In the genomic region with DNA sequence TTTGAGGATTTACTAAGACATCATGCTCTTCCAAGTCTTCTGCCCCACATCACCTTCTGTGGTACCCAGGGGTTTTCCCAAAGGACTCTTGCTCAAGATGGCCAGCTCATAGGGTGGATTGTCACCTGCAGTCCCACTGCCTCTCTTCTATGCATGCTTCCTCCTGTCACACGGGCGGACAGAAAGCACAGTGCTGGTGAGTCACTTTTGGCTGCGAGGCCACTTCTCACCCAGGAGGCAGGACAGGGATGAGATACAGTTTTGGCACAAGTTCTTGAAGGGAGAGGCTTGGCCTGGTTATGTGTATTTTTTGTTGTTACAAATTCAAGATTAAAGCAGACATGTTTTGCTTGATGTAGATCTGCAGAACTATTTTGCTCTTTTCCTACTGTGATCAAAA, we compare ENCODE assay signal across 17 mouse cellular contexts. TPM values are rescaled to one million over a fixed set of nuclear protein-coding genes. Genes with fewer than 3 reads are reported as not detected.
DNase-seq lines count a peak whose midpoint lies in the region; ATAC-seq and TF ChIP-seq lines count a peak whose summit lies in the region.
"Had no signal": no experiment of that assay in that cellular context is flagged by ENCODE, and none has a peak within 500 bp of the region (broad histone marks: within the 10 kb centered on the region; RNA-seq: fewer than 3 reads in every experiment).

No protein-coding gene starts in this region.

- no peaks in the 10 kb centered on the region for H3K36me3 ChIP-seq in heart, postnatal 0 days (replicated peaks; ENCODE audit: control insufficient read depth, insufficient read depth, low read length)
- no peaks in the 10 kb centered on the region for H3K36me3 ChIP-seq in stomach, postnatal 0 days (ENCODE audit: control insufficient read depth, insufficient read depth, low read length)
- H3K36me3 ChIP-seq: embryonic facial prominence, embryonic 13.5 days; heart, embryonic 13.5 days; hindbrain, embryonic 12.5 days; midbrain, embryonic 13.5 days had no signal

- H3K4me2 ChIP-seq in heart, postnatal 0 days (ENCODE audit: low read depth, low read length), result no peak overlapping the region
- H3K4me2 ChIP-seq in stomach, postnatal 0 days (replicated peaks; ENCODE audit: low read depth), result no peak overlapping the region
- H3K4me2 ChIP-seq: embryonic facial prominence, embryonic 13.5 days; heart, embryonic 13.5 days; hindbrain, embryonic 12.5 days; midbrain, embryonic 13.5 days had no signal

- no peak for TF ChIP-seq EP300 in heart, postnatal 0 days (IDR thresholded peaks at IDR 0.05; ENCODE audit: low read depth)
- no peak for TF ChIP-seq EP300 in stomach, postnatal 0 days (optimal IDR thresholded peaks at IDR 0.05)

- no peak overlapping the region for H3K27ac ChIP-seq in heart, postnatal 0 days (ENCODE audit: low read depth)
- no peak overlapping the region for H3K27ac ChIP-seq in stomach, postnatal 0 days (replicated peaks)
- H3K27ac ChIP-seq: embryonic facial prominence, embryonic 13.5 days; heart, embryonic 13.5 days; hindbrain, embryonic 12.5 days; liver, embryonic 14.5 days; midbrain, embryonic 13.5 days had no signal

- ATAC-seq in heart, postnatal 0 days (ENCODE audit: insufficient read depth, low read depth), result peak; percentile 57
- no peak for ATAC-seq in stomach, postnatal 0 days (ENCODE audit: low FRiP score, low TSS enrichment)
- ATAC-seq: inflammation-experienced regulatory T-cells, adult 6 months; midbrain, embryonic 13.5 days had no signal

- H3K9ac ChIP-seq in heart, postnatal 0 days (replicated peaks; ENCODE audit: low read depth, low read length), result no peak overlapping the region
- no peak overlapping the region for H3K9ac ChIP-seq in stomach, postnatal 0 days (ENCODE audit: low read length)
- H3K9ac ChIP-seq: embryonic facial prominence, embryonic 13.5 days; heart, embryonic 13.5 days; hindbrain, embryonic 12.5 days; liver, embryonic 14.5 days; midbrain, embryonic 13.5 days had no signal

- no peak overlapping the region for H3K4me3 ChIP-seq in heart, postnatal 0 days (ENCODE audit: low read depth, low read length)
- no peak overlapping the region for H3K4me3 ChIP-seq in stomach, postnatal 0 days (ENCODE audit: low read depth, low read length)
- H3K4me3 ChIP-seq: embryonic facial prominence, embryonic 13.5 days; heart, embryonic 13.5 days; hindbrain, embryonic 12.5 days; midbrain, embryonic 13.5 days had no signal

- no peaks in the 10 kb centered on the region for H3K9me3 ChIP-seq in heart, postnatal 0 days (replicated peaks; ENCODE audit: control insufficient read depth, low read length)
- H3K9me3 ChIP-seq in stomach, postnatal 0 days (ENCODE audit: control insufficient read depth, low read length), result no peaks in the 10 kb centered on the region
- H3K9me3 ChIP-seq: embryonic facial prominence, embryonic 13.5 days; heart, embryonic 13.5 days; hindbrain, embryonic 12.5 days; midbrain, embryonic 13.5 days had no signal

- 14% methylated on average over 3 of the region's 3 CpGs for WGBS in heart, postnatal 0 days
- WGBS in stomach, postnatal 0 days, result 61% methylated on average over 3 of the region's 3 CpGs

- H3K4me1 ChIP-seq in heart, postnatal 0 days (ENCODE audit: control insufficient read depth, insufficient read depth), result 0 out of 2 replicates have a peak, but pooled peaks cover 10% of the 10 kb centered on the region
- H3K4me1 ChIP-seq in stomach, postnatal 0 days (replicated peaks; ENCODE audit: control insufficient read depth, insufficient read depth), result no peaks in the 10 kb centered on the region
- H3K4me1 ChIP-seq: hindbrain, embryonic 12.5 days; midbrain, embryonic 13.5 days had no signal

- no peak for TF ChIP-seq CTCF in heart, postnatal 0 days (IDR thresholded peaks at IDR 0.05; ENCODE audit: low read depth)
- no peak for TF ChIP-seq CTCF in stomach, postnatal 0 days (IDR thresholded peaks at IDR 0.05; ENCODE audit: low read depth)

- no peaks in the 10 kb centered on the region for H3K27me3 ChIP-seq in heart, postnatal 0 days (ENCODE audit: control insufficient read depth, insufficient read depth, low read length)
- H3K27me3 ChIP-seq in stomach, postnatal 0 days (ENCODE audit: control insufficient read depth, insufficient read depth, low read length), result no peaks in the 10 kb centered on the region
- H3K27me3 ChIP-seq: embryonic facial prominence, embryonic 13.5 days; heart, embryonic 13.5 days; hindbrain, embryonic 12.5 days; midbrain, embryonic 13.5 days had no signal

- DNase-seq in gastrocnemius, adult 18-20 months (ENCODE audit: low spot score), result peak; percentile 45
- DNase-seq in gastrocnemius, postnatal 10 days, result no peak
- DNase-seq in 3134 (ENCODE audit: extremely low read depth, insufficient read length, low spot score), result peak; percentile 52
- peak; percentile 52 for DNase-seq in 3T3-L1 (ENCODE audit: low read depth, low spot score)
- DNase-seq in heart, postnatal 0 days (ENCODE audit: low spot score), result peak; percentile 67
- DNase-seq in testis, postnatal 10 days (ENCODE audit: low spot score), result no peak
- no peak for DNase-seq in stomach, postnatal 0 days (ENCODE audit: low spot score)
- DNase-seq: kidney, adult 9 months; kidney, postnatal 36 days; layer of hippocampus, adult 9-11 months; thymus, adult 18-20 months had no signal

RNA-seq across cellular contexts. Expression of a gene that starts 15.4 kb away (rescaled TPM):
- 1 to 10 TPM; 1.4 to 1.8 TPM for total RNA-seq in gastrocnemius, adult 18-20 months (2021)
- total RNA-seq in gastrocnemius, postnatal 10 days (2021), result 1 to 10 TPM; 1.3 to 1.7 TPM
- total RNA-seq in heart, postnatal 0 days (2014; rRNA removed; ENCODE audit: low replicate concordance), result 7.4 and 11.0 TPM in 2 replicates
- polyA plus RNA-seq in heart, postnatal 0 days (2015; fragmentation: Nextera tagmentation; extraction: Ambion mirVana), result 7.2 and 7.8 TPM in 2 replicates
- polyA plus RNA-seq in stomach, postnatal 0 days (2015; fragmentation: Nextera tagmentation; extraction: Ambion mirVana), result 14.3 and 14.9 TPM in 2 replicates
- polyA plus RNA-seq: inflammation-experienced regulatory T-cells, adult 6 months had no signal

Comparison
In these comparisons a context has a peak if more than half of its experiments do, and no peak if none do; other contexts are left out.
1. DNase-seq: peak in gastrocnemius, adult 18-20 months (single experiment), 3134 (single experiment), 3T3-L1 (single experiment) and heart, postnatal 0 days (single experiment); none in gastrocnemius, postnatal 10 days (single experiment), testis, postnatal 10 days (single experiment) and stomach, postnatal 0 days (single experiment).